Mouse (Mus musculus): ENCODE results near the gene Tmed10.
A peak's percentile ranks its signal among the peaks of the same experiment; 100 is the strongest.

Tmed10 gene

DNA sequence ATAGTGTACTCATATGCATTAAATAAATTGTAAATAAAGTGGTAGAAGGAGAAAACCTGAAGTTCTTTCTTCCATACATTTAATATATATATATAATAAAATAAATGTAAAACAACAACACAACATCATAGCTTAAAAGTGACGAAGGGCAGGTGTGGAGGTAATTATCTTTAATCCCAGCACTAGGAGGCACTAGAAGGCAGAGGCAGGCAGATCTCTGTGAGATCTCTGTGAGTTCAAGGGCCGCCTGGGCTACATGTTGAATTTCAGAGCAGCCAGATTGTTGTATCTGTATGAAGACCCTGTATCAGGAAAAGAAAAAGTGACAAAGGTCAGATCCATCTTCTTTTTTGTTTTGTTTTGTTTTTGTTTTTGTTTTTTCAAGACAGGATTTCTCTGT, 3.6 kb upstream of the Tmed10 start:
- DNase-seq (ENCODE audit: low spot score in 2 of 2) = no peak

DNA sequence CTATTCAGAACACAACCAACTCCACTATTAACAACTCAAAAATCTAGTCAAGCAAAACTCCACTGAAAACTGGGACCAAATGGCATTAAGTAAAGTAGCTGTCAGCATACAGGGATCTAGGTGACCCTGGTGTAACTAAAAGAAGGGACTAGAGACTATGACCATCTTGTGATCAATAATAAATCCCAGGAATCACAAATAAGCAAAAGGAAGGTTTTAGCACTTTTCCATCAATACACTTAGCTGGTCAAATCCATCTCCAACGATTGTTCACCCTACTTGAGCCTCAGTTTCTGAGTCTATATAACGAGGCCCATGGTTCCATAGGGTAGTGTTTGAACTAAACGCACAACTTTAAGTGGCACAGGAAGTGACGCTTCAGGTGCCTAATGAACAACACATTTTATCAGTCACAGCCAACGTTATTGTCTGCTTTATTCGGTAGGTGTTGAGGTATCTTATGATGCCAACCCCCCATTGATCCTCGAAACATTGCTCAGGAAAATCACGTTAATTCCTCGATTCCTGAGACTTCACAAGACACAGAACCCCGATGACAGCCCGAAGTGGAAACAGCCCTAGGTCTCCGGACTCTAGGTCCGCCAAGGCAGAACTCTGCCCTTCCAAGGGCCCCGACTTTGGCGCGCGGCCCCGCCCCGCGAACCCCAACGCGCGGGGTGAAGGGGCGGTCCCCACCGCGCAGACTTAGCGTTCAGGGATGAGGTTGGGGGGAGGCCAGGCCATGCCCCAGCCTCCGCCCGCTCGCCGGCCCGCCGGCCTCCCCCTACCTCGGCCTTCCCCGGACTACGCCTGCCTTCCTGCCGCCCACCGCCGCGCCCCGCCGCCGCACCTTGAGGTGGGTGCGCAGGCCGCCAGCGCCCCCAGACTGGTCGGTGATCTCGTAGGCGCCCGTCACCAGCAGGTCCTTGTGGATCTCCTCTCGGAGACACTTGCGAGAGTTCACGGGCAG, 771 bp downstream of the Tmed10 start:
- peak; percentile 81 to 89 for DNase-seq (ENCODE audit: low spot score in 2 of 2)

DNA sequence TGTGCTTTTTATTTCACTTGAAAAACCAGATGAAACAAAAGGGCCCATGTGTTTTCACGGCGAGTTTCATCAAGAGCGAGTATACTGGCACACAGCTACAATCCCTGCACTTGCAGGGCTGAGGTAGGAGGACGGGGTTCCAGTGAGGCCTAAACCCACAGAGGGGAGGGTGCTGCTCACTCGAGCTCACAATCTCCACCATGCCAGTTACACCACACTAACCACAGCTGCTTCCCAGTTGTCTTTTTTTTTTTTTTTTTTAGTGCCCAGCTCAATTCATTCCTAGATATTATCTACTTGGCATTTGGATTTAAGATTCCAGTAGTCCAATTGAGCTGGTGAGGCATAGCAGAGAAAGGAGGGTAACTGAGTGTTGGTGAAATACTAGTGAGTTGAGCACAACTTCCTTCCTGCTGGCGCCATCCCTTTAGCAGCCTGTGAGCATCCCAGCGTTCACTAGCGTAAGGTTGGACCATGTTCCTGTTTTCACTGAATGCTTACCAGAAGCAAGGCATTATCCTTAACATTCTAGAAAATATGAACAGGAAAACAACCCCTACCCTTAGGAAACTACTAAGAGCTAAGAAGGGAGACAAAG, 2.5 kb downstream of the Tmed10 start:
- no peak for DNase-seq (ENCODE audit: low spot score in 2 of 2)

DNA sequence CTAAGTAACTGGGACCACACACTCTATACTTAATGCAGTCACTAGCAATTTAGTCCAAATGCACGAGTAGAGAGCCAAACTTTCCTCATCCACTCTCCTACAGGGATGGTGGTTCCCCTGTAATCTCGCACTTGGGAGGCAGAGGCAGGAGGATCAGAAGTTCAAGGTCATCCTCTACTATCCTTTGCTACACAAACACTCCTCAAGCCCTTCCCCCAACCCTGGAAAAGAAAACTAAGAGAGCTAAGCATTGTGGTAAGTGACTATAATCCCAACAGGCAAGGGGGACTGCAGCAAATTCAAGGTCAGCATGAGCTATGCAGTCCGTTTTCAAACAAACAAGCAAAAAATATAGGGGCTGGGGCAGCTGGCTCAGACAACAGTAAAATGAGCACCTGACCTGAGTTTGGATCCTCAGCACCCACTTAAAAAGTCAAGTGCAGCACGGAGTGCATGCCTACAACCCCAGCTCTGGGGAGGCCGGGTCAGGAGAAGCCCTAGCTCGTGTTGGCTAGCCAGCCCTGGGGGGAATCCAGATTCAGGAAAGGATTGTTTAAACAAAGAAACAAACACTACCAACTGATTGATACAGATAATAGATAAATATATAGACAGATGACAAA, 6.1 kb downstream of the Tmed10 start:
- DNase-seq (ENCODE audit: low spot score in 2 of 2) = no peak

DNA sequence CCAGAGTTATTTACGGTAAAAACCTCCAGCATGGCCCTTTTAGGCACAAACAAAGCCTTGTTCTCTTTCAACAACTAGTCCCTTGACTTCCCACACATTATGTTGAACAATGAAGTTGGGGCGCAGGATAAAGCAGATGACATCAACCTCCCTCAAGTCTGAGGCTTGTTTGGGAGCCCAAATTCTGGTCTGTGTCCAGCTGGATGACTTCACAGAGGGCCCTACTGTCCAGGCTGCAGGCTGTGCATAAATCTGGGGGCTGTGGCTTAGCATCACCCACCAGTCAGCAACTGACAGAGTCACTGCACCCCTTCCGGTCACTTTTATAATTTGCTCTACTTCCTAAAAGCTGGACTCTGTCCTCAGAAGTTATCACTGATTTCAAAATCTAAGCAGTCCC, 8.4 kb downstream of the Tmed10 start:
- DNase-seq (ENCODE audit: low spot score in 2 of 2) = no peak

DNA sequence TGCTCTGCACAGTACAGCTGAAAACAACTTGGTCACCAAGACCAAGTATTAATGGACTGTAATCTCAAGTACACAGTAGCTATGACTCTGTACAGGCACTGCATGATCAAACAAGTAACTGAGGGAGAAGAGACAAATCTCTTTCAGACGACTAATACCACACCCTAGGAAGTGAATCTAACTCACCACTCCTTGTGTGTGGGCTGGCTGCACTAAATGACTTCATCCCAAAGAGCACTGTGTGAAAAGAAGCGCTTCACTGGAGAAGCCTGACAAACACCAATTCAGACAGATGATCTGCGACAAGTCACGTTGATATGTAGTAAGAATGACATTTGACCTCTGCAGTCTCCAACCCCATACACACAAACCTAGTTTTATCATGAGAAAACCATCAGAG, 12.1 kb downstream of the Tmed10 start:
- DNase-seq (ENCODE audit: low spot score in 2 of 2) = no peak

DNA sequence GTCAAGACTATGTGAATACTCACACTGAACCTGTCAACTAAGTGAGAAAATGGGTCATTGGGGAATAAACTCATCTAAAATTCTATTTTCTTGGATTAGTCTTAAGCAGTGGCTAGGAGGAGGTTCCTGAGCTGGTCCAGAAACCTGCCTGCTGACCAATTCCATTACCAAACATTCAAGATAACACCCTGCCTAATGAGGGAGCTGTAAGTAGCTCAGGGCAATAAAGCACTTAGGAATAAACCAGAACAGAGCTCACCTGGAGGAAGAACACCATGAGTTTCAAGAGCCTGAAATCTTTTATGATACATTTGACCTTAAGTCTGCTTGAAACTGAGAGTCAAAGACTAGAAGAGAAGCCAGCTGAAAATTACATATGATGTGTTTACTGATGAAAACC, 13.1 kb downstream of the Tmed10 start:
- no peak for DNase-seq (ENCODE audit: low spot score in 2 of 2)

DNA sequence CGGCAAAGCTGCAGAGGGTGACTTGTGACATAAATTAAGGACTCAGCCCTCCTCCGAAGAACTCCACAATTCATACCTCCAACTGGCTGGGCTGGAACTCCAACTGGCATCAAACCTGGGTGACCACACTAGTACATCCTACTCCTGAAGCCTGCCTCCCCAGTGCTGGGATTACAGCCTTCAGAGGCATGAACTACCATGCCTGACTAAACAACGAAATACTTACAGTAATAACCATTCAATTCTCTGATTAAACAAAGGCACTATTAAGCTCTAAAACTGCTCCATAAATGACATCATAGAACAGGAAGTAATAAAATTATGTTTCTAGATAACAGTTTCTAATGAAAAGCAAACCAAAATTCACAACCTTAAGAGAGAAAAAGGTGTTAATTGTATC, 13.5 kb downstream of the Tmed10 start:
- no peak for DNase-seq (ENCODE audit: low spot score in 2 of 2)

DNA sequence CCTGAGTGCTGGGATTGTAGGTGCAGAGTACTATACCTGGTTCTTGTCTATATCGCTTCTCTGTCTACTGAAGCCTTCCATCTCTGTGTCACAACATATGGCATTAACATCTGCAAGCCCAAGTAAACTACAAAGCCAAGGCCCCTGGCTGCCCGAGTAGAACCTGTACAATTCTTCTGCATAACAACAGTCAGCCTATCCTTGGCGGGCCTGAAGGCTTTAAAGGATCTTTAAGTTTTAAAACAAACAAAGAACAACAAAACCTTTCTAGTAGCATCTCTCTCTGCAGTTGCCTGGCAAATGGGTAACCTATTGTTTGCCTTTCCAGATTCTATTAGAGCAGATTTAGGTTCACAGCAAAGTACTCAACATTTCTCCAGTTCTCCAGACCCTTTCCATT, 20.6 kb downstream of the Tmed10 start:
- no peak for DNase-seq (ENCODE audit: low spot score in 2 of 2)

DNA sequence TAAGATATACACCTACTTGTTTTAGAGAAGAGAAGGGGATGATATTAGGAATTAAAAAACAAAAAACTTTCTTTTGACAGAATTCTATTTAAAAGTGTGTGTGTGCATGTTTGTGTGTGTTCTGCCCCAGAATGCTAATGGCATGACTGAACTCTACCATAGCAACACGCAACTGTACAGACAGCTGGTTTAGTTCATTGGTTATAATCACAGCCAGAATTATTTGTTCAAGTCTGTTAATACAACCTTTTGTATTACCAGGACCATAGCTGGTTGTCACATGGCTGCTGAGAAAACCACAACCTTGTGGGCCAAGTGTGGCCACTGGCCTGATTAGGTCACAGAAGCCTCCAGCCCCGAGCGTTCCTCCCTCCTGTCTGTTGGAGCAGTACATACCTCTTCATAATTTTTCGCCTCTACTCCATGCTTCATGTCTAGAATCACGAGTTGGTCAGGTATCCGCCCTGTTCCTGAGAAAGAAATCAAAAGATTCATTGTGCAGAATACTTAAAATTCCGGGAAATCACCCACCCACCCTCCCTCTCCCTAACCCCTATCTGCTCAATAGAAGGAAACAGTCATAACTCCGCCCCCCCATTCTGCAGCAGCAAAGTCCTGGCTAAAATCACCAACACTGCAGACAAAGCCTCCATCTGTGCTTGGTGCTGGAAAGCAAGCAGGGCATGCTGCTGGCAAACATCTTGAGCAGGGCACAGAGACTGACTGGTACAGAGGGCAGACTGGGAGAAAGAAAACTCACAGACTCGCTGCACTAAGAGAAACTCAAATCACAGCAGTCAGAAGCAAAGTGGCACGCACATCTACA, 24.0 kb downstream of the Tmed10 start:
- no peak for DNase-seq (ENCODE audit: low spot score in 2 of 2)

DNA sequence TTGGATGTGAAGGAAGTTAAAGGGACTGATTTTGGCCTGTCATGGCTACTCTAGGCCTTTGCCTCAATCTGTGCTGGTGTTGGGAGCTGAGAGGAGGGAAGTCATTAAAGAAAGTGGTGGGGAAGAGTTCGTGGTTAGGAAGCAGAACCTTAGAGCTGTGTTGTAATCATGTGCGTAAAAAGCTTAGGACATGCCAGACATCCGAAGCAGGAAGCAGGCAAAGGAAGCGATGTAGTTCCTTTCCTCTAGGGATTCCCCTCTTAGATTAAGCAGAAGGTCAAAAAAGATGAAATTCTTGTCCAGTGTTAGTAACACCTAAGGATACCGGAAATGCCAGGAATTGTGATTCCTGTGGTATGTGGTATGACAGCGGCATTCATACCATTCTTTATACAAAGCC, 26.3 kb downstream of the Tmed10 start:
- no peak for DNase-seq (ENCODE audit: low spot score in 2 of 2)

DNA sequence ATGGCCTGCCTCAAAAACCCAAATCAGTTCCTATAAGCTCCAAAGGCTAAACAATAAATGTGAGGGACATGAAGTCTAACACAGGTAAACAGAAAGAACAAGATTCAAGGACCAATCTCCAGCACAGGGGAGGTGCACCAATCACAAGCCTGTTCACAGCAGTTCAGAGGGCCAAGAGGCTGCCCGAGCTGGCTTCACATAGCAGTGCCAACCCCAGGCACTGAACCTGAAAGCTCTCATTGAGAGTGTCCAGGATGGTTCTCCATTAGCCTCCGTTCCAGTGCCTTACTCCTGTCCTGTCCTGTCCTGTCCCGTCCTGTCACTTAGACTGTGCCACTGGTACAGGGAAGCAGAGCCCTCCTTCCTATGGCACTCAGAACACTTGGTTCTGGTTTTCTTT, 27.5 kb downstream of the Tmed10 start:
- no peak for DNase-seq (ENCODE audit: low spot score in 2 of 2)

DNA sequence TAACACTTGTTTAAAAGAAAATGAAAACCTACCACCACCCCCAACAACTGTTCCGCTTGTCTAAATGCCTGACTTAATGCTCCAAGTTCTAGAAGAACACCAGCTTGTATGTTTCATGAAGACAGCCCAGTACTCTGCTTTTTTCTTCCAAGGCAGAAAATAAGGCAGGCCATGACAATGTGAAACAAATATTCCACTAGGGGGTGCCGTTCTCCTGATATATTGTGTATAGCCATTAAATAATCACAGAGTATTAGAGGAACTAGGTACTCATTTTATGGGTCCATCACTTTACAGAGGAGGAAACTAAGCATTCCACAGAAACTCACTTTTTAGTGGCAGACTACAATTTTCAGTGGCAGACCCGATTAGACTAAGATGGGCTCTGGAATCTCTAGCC, 28.3 kb downstream of the Tmed10 start:
- peak; percentile 39 to 67 for DNase-seq (ENCODE audit: low spot score in 2 of 2)

DNA sequence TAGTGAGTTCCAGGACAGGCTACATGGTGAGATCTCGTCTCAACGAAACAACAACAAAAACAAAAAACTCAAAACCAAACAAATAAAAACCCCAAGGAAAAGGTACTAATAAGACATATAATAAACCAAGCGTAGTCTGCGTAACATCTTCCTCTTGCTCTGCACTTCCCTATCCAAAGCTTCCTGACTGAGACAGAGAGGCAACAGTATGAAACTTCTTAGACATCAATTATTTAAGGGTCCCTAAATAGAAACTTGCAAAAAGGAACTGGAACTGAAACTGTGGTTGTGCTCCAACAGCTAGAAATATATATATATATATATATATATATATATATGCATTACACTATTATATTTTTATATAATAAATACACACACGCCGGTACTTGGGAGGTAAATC, 29.1 kb downstream of the Tmed10 start:
- DNase-seq (ENCODE audit: low spot score in 2 of 2) = no peak

DNA sequence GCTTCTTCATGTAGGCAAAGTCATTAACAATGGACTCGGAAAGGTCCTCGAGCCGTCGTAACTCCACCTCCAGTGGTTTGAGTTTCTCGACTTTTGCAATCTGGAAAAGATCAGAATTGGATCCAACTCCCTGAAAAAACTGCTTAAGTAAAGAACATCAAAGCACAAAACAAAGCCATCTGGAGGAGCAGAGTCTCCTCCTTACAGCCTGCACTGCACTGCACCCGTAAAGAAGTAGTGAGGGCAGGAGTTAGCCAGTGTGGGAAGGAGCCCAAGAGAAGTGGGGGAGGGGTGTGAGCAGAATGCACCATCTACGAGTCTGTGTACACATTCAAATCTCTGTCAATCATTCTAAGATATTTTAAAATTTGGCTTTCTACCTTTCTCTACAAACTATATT, 30.4 kb downstream of the Tmed10 start:
- no peak for DNase-seq (ENCODE audit: low spot score in 2 of 2)

DNA sequence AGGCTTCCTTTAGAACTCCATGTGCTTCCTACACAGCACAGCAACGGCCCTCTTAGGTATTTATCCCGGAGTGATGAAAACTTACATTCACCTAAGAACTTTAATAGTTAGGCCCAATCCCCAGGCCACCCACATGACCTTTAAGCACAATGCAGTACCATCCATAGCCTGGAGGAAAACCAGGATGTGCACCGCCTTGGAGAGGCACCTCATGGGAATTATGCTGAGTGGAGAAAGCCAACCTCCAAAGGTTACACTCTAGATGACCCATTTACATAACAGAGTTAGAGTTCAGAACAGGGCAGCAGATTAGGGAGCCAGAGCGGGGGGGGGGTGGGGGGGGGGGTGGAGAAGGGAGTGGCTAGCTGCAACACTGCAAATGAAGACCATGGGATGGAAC, 32.3 kb downstream of the Tmed10 start:
- DNase-seq (ENCODE audit: low spot score in 2 of 2) = no peak

DNA sequence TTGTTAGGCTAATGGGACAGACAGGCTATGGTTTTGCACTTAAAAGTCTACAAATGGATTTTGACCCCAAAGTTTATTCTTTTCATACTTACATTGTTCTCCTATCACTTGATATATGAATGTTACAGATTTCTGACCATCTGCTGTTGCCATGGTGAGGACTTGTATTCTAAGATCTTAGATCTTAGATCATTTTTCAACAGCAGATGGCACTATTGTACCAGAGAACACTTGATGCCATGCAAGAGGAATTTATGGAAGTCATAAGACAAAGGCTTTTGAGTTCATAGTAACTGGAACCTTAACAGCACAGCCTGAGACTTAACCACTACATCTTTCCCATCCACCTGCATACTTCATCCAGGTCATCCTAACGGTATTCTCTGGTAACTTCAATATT, 33.5 kb downstream of the Tmed10 start:
- DNase-seq (ENCODE audit: low spot score in 2 of 2) = no peak

DNA sequence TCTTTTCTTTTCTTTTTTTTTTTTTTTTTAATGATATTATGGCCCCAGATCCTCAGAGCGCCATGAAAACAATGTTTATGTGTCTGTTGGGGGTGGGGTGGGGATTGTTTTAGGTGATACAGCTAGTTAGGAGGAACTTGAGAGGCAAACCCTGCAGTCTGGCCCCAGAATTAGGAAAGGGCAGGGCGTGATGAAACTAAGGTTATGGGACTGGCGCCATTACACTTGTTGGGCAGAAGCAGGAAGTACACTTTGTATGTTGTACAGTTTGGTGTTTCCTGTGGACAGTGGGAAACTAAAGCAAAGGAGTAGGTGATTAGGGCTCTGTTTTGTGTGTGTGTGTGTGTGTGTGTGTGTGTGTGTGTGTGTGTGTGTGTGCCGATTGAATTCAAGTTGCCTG, 34.7 kb downstream of the Tmed10 start:
- peak; percentile 55 to 67 for DNase-seq (ENCODE audit: low spot score in 2 of 2)

DNA sequence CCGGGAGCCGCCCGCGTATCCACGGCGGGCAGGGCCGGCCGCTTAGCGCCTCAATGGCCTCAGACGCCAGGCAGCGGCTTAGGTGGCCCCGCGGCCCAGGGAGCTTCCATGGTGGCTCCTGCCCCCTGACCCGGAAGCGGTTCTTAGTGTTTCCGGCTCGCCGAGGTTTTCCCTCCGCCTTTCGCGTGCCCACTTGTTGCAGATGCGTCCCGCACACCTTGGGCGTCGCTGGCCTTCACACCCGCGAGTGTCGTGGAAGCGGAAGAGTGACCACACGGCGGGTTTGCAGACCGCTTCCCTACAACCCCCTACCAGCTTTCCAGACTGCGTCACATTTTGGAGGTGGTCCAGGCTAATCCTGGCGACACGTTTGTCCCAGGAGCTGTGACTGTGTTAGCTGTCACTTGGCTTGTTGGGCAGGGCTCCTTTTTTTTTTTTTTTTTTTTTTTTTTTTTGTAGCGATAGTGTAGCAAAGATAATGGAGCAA, 35.4 kb downstream of the Tmed10 start, which contains the start of gene Nek9:
Nek9 (minus strand) TSS at position 120 of the 487 bp plus-strand sequence.
- DNase-seq (ENCODE audit: low spot score in 2 of 2) = peak; percentile 90 to 96

DNA sequence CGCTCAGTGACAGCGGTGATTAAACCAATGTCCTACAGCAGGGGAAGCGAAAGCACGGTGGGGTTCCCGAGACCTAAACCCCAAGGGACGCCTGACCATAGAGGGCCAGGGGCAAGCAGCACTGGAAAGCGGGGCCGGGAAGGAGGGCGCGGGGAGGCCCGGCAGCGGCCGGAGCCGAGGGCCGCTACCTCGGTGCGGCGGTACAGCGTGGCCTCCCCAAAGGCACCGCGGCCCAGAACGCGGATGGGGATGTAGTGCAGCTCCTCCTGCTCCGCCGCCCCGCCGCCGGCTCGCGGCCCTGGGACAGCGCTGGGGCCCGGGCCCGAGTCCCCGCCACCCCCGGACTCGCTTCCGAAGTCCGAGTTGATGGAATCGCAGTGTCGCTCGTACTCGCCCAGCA, 35.8 kb downstream of the Tmed10 start:
- DNase-seq (ENCODE audit: low spot score in 2 of 2) = no peak

DNA sequence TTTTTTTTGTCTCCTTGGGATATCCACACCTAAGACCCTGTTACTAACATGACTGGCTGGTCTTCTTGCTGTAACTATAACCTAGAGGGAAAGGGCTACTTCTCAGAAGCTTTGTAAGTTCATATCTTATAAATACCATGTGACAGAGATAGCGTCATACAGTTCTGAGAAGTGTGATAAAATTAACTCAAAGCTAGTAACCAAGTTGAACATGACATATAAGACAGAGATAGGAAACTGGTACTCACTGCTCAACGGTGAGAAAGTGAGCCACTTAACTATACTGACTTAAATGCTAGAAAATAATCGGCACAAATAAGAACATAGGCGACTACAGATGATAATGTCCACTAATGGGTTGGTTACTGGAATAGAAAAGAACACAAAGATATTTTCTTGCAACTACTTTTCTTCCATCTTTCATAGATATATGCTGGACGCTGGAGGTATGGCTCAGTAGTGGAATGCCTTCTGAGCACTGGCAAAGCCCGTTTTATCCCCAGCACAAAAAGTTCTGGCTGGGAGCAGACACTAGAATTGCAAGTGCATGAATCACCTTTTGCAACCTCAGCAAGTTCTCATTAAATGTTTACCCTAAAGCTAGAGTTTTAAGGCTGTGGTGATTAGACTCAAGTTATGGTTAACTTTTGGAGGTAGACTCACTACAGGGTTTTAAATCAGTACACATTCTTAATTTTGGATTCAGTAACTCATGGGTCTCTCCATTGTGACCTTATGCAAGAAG, 36.9 kb downstream of the Tmed10 start:
- DNase-seq (ENCODE audit: low spot score in 2 of 2) = no peak
